Mouse (Mus musculus) layer of hippocampus, adult 2 months (tissue): ENCODE measurements around the gene Nat10. TPM values are rescaled to one million over a fixed set of nuclear protein-coding genes. Genes with fewer than 3 reads are reported as not detected.
A peak's percentile ranks its signal among the peaks of the same experiment; 100 is the strongest.

Experiments used
- DNase-seq, 2 experiments: peaks; one replicate each; pipeline ENCODE4 v3.0.0; 2022; ENCODE audit warnings: low spot score in 2 of 2
- H3K27ac ChIP-seq: fragments of 200-600 bp; 2 replicates; pipeline ENCODE4 v1.8.1; 2022
- H3K4me3 ChIP-seq: fragments of 200-600 bp; 2 replicates; pipeline ENCODE4 v1.8.1; 2022; ENCODE audit warnings: mild to moderate bottlenecking
- CTCF ChIP-seq: fragments of 200-600 bp; conservative IDR thresholded peaks from 2 replicates; pipeline ENCODE4 v1.8.1; 2022; ENCODE audit warnings: antibody characterized with exemption, mild to moderate bottlenecking, moderate library complexity
- total RNA-seq, 2 experiments: library from RNA; stranded (reverse); gene quantifications; 2 replicates each; pipeline ENCODE4 v1.2.3; 2021

Gene Nat10
- total RNA-seq, 2 experiments from 2014 or later, result 36.7 to 38.5 TPM

- peak; percentile 37 for TF ChIP-seq CTCF
- Histone ChIP-seq H3K27ac (peak overlapping the region; percentile 21), H3K4me3 (no peak overlapping the region)
- DNase-seq, result peak; percentile 47 to 77
These were observed 30.1 kb downstream of the Nat10 start for GRCm38 (mm10) chr2:103730999-103731398.

- no peak for DNase-seq
- Histone ChIP-seq H3K27ac (no peak overlapping the region), H3K4me3 (no peak overlapping the region)
- no peak for TF ChIP-seq CTCF
These were observed 33.0 kb downstream of the Nat10 start for GRCm38 (mm10) chr2:103728027-103728540.

- DNase-seq, result no peak
- no peak for TF ChIP-seq CTCF
- Histone ChIP-seq H3K27ac (no peak overlapping the region), H3K4me3 (no peak overlapping the region)
These were observed 36.5 kb downstream of the Nat10 start for GRCm38 (mm10) chr2:103724521-103724920.

GRCm38 (mm10) chr2:103719292-103719646 is 41.8 kb downstream of the Nat10 start:
- no peak overlapping the region for H3K4me3 ChIP-seq
- no peak for TF ChIP-seq CTCF
- DNase-seq, result no peak
- H3K27ac ChIP-seq, result no peak overlapping the region

GRCm38 (mm10) chr2:103718594-103719291 is 42.3 kb downstream of the Nat10 start:
- no peak overlapping the region for H3K27ac ChIP-seq
- peak; percentile 98 for TF ChIP-seq CTCF
- peak; percentile 48 to 80 for DNase-seq
- H3K4me3 ChIP-seq, result no peak overlapping the region

DNA sequence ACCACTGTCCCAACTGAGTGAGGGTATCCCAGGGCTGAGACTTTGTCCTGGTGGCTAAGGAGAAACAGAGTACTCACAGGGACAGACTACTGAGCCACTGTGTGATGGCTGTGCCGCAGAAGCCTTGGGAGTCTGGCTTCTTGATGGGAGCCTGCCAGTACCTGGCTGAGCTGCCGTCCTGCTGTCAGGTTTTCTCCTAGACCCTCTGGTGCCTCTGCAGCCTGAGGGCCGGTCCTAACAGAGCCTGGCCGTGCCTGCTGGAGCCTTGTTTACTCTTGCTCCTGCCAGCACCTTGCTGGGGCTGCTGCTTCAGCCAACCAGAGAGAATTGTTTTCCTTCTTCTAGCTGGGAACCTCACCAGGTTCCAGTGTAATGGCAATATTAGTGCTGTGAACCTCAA is 46.7 kb downstream of the Nat10 start:
- no peak for TF ChIP-seq CTCF
- no peak overlapping the region for H3K4me3 ChIP-seq
- H3K27ac ChIP-seq, result no peak overlapping the region
- DNase-seq, result no peak

GRCm38 (mm10) chr2:103713831-103714230 is 47.2 kb downstream of the Nat10 start:
- TF ChIP-seq CTCF, result no peak
- Histone ChIP-seq H3K27ac (no peak overlapping the region), H3K4me3 (no peak overlapping the region)
- DNase-seq, result no peak

DNA sequence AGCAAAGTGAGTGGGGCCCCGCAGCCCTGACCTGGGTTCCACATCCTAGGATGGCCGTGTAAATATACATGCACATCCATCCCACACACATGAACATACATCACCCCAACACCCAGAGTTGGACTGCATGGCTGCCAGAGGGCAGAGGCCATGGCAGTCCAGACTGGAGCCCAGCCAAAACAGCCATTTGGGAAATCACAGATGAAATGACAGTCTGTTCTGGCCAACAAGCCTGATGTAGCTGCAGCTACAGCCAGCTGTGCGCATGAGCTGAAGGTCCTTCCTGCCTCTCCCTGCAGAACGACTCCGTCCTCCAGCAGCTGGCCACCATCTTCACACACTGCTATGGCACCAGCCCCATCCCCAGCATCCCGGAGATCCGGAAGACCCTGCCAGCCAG is 50.2 kb downstream of the Nat10 start:
- TF ChIP-seq CTCF, result no peak
- DNase-seq, result no peak
- no peak overlapping the region for H3K27ac ChIP-seq
- no peak overlapping the region for H3K4me3 ChIP-seq

- no peak overlapping the region for H3K4me3 ChIP-seq
- DNase-seq, result no peak
- no peak overlapping the region for H3K27ac ChIP-seq
- TF ChIP-seq CTCF, result no peak
These were observed 53.9 kb downstream of the Nat10 start for GRCm38 (mm10) chr2:103707056-103707776.

GRCm38 (mm10) chr2:103706226-103706625 is 54.8 kb downstream of the Nat10 start:
- H3K27ac ChIP-seq, result no peak overlapping the region
- DNase-seq, result peak; percentile 47 to 76
- TF ChIP-seq CTCF, result no peak
- no peak overlapping the region for H3K4me3 ChIP-seq

GRCm38 (mm10) chr2:103705826-103706225 is 55.2 kb downstream of the Nat10 start:
- no peak for TF ChIP-seq CTCF

DNA sequence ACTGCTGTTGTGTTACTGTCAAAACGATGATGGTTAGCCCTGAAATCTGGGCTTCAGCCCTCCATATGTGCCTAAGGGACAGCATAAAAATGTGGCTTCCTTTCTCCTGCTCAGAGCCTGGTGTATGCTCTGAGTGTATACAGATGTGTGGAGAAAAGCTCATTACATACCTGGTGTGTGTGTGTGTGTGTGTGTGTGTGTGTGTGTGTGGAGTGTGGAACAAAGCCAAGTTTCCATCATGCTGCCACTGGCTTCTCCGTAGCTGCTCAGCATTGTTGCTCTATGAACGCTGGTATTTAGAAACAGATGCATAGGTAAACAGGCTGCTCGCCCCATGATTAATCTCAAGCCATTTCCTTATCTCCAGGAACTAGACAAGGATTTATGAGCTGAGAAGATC is 57.2 kb downstream of the Nat10 start:
- no peak for DNase-seq
- Histone ChIP-seq H3K4me3 (no peak overlapping the region), H3K27ac (no peak overlapping the region)
- no peak for TF ChIP-seq CTCF

More at GRCm38 (mm10) chr2:103705826-103706225, 55.2 kb downstream of the Nat10 start:
- Histone ChIP-seq H3K27ac (no peak overlapping the region), H3K4me3 (no peak overlapping the region)
- DNase-seq, result no peak

DNA sequence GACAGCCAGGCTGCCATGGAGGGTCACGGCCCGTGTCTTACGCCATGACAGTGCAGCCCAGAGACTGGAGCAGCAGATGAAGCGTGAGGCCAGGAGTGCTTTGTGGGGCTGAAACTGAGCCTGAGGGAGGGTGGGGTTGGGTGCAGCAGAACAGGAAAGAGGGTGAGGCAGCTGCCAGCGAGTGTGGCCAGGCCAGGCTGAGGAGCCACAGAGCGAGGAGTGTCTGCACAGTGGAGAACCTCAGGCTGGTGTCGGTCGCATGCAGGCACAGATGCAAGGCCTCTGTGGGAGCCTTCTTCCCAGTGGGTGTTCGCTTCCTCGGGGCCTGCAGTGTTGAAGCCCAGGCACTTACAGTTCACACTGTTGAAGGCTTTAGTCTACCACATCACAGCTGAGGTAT is 57.7 kb downstream of the Nat10 start:
- no peak for TF ChIP-seq CTCF
- DNase-seq, result no peak
- Histone ChIP-seq H3K4me3 (no peak overlapping the region), H3K27ac (no peak overlapping the region)

DNA sequence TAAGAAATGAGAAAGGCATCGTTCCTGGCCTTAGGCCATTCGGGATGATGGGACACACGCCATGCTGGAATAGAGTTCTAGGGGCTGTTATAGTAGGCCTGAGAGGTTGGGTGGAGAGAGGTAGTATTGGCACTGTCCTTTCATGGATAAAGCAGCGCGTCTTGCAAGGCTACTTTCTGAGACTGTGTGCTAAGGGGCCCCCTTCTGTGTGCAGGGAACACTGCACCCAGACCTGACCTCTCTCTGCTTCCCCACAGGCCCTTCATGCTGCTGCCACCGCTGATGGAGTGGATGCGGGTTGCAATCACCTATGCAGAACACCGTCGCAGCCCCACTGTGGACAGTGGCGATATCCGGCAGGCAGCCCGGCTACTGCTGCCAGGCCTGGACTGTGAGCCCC is 60.6 kb downstream of the Nat10 start:
- H3K4me3 ChIP-seq, result no peak overlapping the region
- peak; percentile 67 for TF ChIP-seq CTCF
- DNase-seq, result no peak
- no peak overlapping the region for H3K27ac ChIP-seq
